Mouse (Mus musculus) midbrain, embryonic 15.5 days (tissue): ENCODE measurements around the gene Ercc2. TPM values are rescaled to one million over a fixed set of nuclear protein-coding genes. Genes with fewer than 3 reads are reported as not detected.

Experiments used
- ATAC-seq: fragments of 200-750 bp; cut with Nextera tagmentation; replicated peaks from 2 replicates; pipeline ENCODE4 v1.8.0; 2017; ENCODE audit warnings: moderate TSS enrichment
- H3K27ac ChIP-seq: fragments of 300-500 bp; sonication (generic); 2 replicates; pipeline ENCODE4 v1.5.1; 2015; ENCODE audit warnings: mild to moderate bottlenecking, inconsistent platforms
- H3K27me3 ChIP-seq: fragments of 300-500 bp; sonication (generic); replicated peaks from 2 replicates; pipeline ENCODE4 v1.6.1; 2015; ENCODE audit warnings: inconsistent platforms
- H3K36me3 ChIP-seq: fragments of 300-500 bp; sonication (generic); replicated peaks from 2 replicates; pipeline ENCODE4 v1.6.1; 2015; ENCODE audit warnings: inconsistent platforms
- H3K4me1 ChIP-seq: fragments of 300-500 bp; sonication (generic); 2 replicates; pipeline ENCODE4 v1.6.1; 2015; ENCODE audit warnings: inconsistent platforms
- H3K4me2 ChIP-seq: fragments of 300-500 bp; sonication (generic); 2 replicates; pipeline ENCODE4 v1.6.1; 2015; ENCODE audit warnings: inconsistent platforms, mild to moderate bottlenecking, moderate library complexity
- H3K4me3 ChIP-seq: fragments of 300-500 bp; sonication (generic); 2 replicates; pipeline ENCODE4 v1.5.1; 2015; ENCODE audit warnings: mild to moderate bottlenecking, inconsistent platforms
- H3K9ac ChIP-seq: fragments of 300-500 bp; sonication (generic); 2 replicates; pipeline ENCODE4 v1.6.1; 2015; ENCODE audit warnings: mild to moderate bottlenecking, inconsistent platforms
- H3K9me3 ChIP-seq: fragments of 300-500 bp; sonication (generic); 2 replicates; pipeline ENCODE4 v1.6.1; 2016; ENCODE audit warnings: inconsistent platforms
- WGBS: fragments of 180-500 bp; shearing (Covaris S2); methylation state at CpG from one replicate; pipeline ENCODE4 v1.1.7; 2015; ENCODE audit warnings: mixed read lengths; 5-methylcytosine and 5-hydroxymethylcytosine counted together
- polyA plus RNA-seq: library from polyadenylated mRNA; unstranded; fragments of >200 nt; fragmentation: Nextera tagmentation; extraction: Ambion mirVana; gene quantifications from 2 replicates; pipeline ENCODE4 v1.2.1, GENCODE M21; 2015

Ercc2 gene
- polyA plus RNA-seq, 1 experiment from 2014 or later = 29.7 TPM

- peak overlapping the region; percentile 75 for H3K9ac ChIP-seq
- peaks cover 11% of the 10 kb centered on the region; the same call in 1 of the 2 replicates for H3K36me3 ChIP-seq
- H3K4me2 ChIP-seq = peak overlapping the region; percentile 92
- peak; percentile 95 for ATAC-seq
- 0% methylated on average over 31 of the region's 31 CpGs for WGBS
- peaks cover 13% of the 10 kb centered on the region for H3K27me3 ChIP-seq
- H3K4me1 ChIP-seq = peaks cover 41% of the 10 kb centered on the region
- H3K4me3 ChIP-seq = peak overlapping the region; percentile 81
- H3K27ac ChIP-seq = peak overlapping the region; percentile 89
- H3K9me3 ChIP-seq = no peaks in the 10 kb centered on the region
Observed at GRCm38 (mm10) chr7:19344938-19345471, 36.8 kb upstream of the Ercc2 start.

GRCm38 (mm10) chr7:19349188-19349915 lies 32.5 kb upstream of the Ercc2 start:
- H3K9me3 ChIP-seq = no peaks in the 10 kb centered on the region
- H3K27me3 ChIP-seq = no peaks in the 10 kb centered on the region
- H3K36me3 ChIP-seq = peaks cover 26% of the 10 kb centered on the region; the same call in 1 of the 2 replicates
- ATAC-seq = no peak
- no peak overlapping the region for H3K4me3 ChIP-seq
- no peak overlapping the region for H3K27ac ChIP-seq
- H3K4me1 ChIP-seq = peaks cover 17% of the 10 kb centered on the region
- WGBS = 90% methylated on average over 13 of the region's 13 CpGs
- no peak overlapping the region for H3K9ac ChIP-seq
- no peak overlapping the region for H3K4me2 ChIP-seq

DNA sequence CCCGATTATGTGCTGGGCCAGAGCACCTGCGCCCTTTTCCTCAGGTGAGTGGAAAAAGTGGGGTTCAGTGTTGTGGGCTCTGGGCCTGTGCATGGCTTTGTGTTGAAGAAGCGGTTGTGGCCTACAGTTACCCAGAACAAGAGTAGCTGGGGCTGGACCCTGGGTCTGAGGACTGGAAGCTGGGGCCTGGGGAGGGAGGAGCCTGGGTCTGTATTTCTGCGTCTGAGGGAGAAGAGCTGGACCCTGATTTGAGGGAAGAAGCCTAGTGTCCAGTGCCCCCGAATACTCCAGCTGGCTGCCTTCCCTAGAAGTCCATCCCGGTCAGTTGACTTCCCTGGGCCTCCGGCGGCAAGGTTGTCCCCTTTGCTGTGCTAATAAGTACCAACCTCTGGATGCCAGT lies 31.6 kb upstream of the Ercc2 start:
- H3K4me2 ChIP-seq = no peak overlapping the region
- no peak for ATAC-seq
- H3K4me1 ChIP-seq = peaks cover 13% of the 10 kb centered on the region
- H3K27me3 ChIP-seq = no peaks in the 10 kb centered on the region
- no peak overlapping the region for H3K9ac ChIP-seq
- no peaks in the 10 kb centered on the region for H3K9me3 ChIP-seq
- no peak overlapping the region for H3K4me3 ChIP-seq
- no peak overlapping the region for H3K27ac ChIP-seq
- 90% methylated on average over 8 of the region's 8 CpGs for WGBS
- peaks cover 27% of the 10 kb centered on the region; the same call in 1 of the 2 replicates for H3K36me3 ChIP-seq

DNA sequence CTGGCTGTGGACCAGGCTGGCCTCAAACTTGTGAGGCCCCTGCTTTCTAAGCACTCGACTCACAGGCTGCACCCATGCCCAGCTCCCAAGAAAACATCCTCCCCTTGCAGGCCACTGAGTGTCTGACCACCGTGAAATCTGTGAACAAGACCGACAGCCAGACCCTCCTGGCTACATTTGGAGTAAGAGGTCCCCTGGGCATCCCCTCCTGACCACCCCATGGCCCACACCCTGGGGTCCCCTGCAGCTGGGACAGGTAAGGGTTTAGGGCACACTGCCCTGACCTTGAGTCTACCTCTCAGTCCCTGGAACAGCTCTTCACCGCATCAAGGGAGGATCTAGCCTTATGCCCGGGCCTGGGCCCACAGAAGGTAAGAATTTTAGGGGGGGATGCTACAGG lies 26.8 kb upstream of the Ercc2 start:
- H3K27ac ChIP-seq = no peak overlapping the region
- H3K36me3 ChIP-seq = peaks cover 24% of the 10 kb centered on the region; the same call in 1 of the 2 replicates
- peaks cover 11% of the 10 kb centered on the region for H3K4me1 ChIP-seq
- WGBS = 90% methylated on average over 5 of the region's 5 CpGs
- H3K4me3 ChIP-seq = no peak overlapping the region
- H3K4me2 ChIP-seq = no peak overlapping the region
- no peaks in the 10 kb centered on the region for H3K9me3 ChIP-seq
- no peak for ATAC-seq
- no peaks in the 10 kb centered on the region for H3K27me3 ChIP-seq
- H3K9ac ChIP-seq = no peak overlapping the region

DNA sequence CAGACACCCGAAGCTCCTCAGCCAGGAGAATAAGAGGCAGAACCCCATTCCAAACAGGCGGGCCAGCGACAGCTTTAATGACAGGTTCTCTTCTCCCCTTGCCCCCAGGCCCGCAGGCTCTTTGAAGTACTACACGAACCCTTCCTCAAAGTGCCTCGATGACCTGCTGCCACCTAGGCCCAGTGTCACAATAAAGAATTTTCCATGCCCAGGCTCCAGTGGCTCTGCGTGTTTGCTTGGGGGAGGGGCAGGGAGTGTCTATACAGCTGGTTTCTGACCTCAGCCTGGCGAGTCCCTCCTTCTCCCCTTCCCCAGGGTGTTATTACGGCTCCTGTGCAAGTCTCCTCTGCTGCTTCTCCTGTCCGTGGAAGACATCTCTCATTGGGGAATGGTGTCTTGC lies 25.5 kb upstream of the Ercc2 start:
- WGBS = 75% methylated on average over 10 of the region's 10 CpGs
- H3K36me3 ChIP-seq = peaks cover 22% of the 10 kb centered on the region; the same call in 1 of the 2 replicates
- ATAC-seq = no peak
- no peaks in the 10 kb centered on the region; the same call in 1 of the 2 replicates for H3K27me3 ChIP-seq
- H3K4me1 ChIP-seq = peaks cover 23% of the 10 kb centered on the region
- H3K4me2 ChIP-seq = no peak overlapping the region
- H3K4me3 ChIP-seq = no peak overlapping the region
- no peak overlapping the region for H3K9ac ChIP-seq
- no peak overlapping the region for H3K27ac ChIP-seq
- no peaks in the 10 kb centered on the region for H3K9me3 ChIP-seq

DNA sequence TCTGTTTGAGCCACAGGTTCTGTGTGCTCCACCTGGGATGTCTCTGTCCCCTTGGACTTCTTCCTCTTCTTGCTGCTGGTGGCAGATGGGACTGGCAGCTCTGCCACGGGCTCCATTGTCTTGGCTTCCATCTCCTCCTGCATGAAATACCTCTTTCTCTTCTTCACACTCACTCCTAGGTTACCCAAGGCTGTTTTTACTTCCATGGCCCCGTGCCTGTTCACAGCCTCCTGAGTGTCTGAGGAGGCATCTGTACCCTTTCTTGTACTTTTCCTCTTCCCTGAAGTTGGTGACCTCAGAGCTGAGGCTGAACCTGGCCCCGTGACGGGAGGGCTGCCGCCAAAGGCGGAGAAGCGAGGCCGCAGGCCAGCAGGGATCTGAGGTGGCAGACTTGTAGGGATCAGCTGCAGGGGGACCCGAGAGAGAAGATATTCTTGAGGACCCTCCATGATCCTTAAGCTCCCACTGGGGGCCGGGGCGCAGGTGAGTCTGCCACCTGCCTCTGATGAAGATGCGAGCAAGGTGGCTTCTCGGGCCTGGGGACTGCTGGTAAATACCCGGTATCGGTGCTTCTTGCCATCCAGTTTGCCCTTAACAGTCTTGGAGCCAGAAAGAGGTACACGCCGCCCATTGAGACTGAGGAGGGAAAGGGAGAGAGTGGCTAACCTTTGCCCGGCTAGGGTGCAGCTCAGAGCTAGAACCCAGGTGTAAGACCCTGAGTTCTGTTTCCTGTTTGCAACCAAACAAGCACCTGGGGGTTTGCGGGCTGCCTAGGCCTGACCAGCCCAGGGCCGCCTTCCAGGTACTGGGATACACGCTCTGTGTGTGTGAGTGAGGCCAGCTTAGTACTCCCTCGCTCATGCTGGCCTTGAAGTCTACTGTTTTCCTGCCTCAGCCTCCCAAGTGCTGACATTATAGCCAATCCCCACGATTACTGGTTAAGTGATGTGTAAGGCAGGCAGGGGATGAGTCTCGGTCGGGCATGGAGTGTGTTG lies 24.1 kb upstream of the Ercc2 start:
- whole genome bisulfite sequencing = 90% methylated on average over 25 of the region's 25 CpGs
- H3K9me3 ChIP-seq = no peaks in the 10 kb centered on the region
- 0 out of 2 replicates have a peak overlapping the region, but pooled peaks have one; percentile 0 for H3K4me3 ChIP-seq
- H3K27me3 ChIP-seq = peaks cover 5% of the 10 kb centered on the region; the same call in 1 of the 2 replicates
- ATAC-seq = no peak
- H3K9ac ChIP-seq = no peak overlapping the region; the same call in 1 of the 2 replicates
- no peak overlapping the region for H3K27ac ChIP-seq
- H3K4me2 ChIP-seq = peak overlapping the region; percentile 96; the same call in 1 of the 2 replicates
- peaks cover 34% of the 10 kb centered on the region for H3K4me1 ChIP-seq
- peaks cover 17% of the 10 kb centered on the region; the same call in 1 of the 2 replicates for H3K36me3 ChIP-seq

GRCm38 (mm10) chr7:19358634-19359033 lies 23.2 kb upstream of the Ercc2 start:
- no peak for ATAC-seq
- 22% methylated on average over 13 of the region's 13 CpGs for WGBS
- Histone ChIP-seq H3K27ac (no peak overlapping the region), H3K36me3 (peaks cover 11% of the 10 kb centered on the region; the same call in 1 of the 2 replicates), H3K9me3 (no peaks in the 10 kb centered on the region), H3K4me2 (peak overlapping the region; percentile 96), H3K4me3 (peak overlapping the region; percentile 74), H3K27me3 (peaks cover 5% of the 10 kb centered on the region; the same call in 1 of the 2 replicates), H3K4me1 (peaks cover 34% of the 10 kb centered on the region), H3K9ac (peak overlapping the region; percentile 60)

GRCm38 (mm10) chr7:19359299-19359891 lies 22.4 kb upstream of the Ercc2 start, which contains the start of the genes Cd3eap and Ppp1r13l:
Gene Cd3eap, minus strand, starts transcription at chr7:19359483.
Gene Ppp1r13l, plus strand, starts transcription at chr7:19359749.
- ATAC-seq = peak; percentile 87

DNA sequence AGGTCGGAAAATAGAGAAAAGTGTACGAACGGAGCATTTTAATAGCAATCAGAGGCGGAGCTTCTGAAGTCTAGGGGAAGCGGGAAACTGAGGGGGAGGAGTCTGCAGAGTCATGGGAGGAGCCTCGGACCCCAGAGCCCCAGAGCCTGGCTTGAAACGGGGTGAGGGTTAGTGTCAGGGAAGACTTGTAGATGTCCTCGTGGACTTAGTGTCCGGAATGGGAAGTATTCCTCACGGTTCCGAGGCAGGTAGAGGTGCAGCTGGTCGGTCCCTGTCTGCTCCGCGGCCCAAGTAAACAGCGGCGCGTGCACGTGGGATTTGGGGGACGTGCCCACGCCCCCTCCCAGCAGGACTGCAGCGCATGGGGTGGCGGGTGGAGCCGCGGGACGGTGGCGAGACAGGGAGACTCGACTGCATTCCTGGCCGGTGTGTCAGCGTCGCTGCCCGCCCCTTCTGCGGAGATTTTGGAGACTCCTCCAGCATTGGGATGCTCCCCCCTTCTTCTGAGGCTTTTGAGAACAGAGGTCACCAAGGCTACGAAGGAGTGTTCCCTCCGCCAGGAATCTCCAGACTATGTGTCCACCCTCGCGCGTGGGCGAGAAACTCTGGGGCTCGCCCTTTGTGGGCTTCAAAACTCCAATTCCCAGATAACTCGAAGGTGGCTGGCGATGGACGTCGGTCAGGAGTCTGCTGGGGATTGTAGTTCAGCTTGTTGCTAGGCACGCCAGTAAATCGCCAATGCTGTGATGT lies 21.7 kb upstream of the Ercc2 start:
- peak overlapping the region; percentile 96 for H3K4me2 ChIP-seq
- no peaks in the 10 kb centered on the region for H3K9me3 ChIP-seq
- peak overlapping the region; percentile 60; the same call in 1 of the 2 replicates for H3K9ac ChIP-seq
- WGBS = under 1% methylated on average over 45 of the region's 45 CpGs
- H3K27me3 ChIP-seq = peaks cover 5% of the 10 kb centered on the region; the same call in 1 of the 2 replicates
- H3K4me3 ChIP-seq = peak overlapping the region; percentile 74
- peaks cover 34% of the 10 kb centered on the region for H3K4me1 ChIP-seq
- H3K36me3 ChIP-seq = peaks cover 8% of the 10 kb centered on the region; the same call in 1 of the 2 replicates
- ATAC-seq = peak; percentile 79
- peak overlapping the region; percentile 67 for H3K27ac ChIP-seq

More at GRCm38 (mm10) chr7:19359299-19359891, 22.4 kb upstream of the Ercc2 start, which contains the start of the genes Cd3eap and Ppp1r13l:
- peaks cover 5% of the 10 kb centered on the region; the same call in 1 of the 2 replicates for H3K27me3 ChIP-seq
- H3K27ac ChIP-seq = peak within 1 kb of the TSS; percentile 67
- peak within 1 kb of the TSS; percentile 96 for H3K4me2 ChIP-seq
- H3K9ac ChIP-seq = peak within 1 kb of the TSS; percentile 60
- WGBS = under 1% methylated on average over 31 of the region's 31 CpGs
- peak within 1 kb of the TSS; percentile 74 for H3K4me3 ChIP-seq
- H3K4me1 ChIP-seq = peaks cover 34% of the 10 kb centered on the region
- peaks cover 9% of the 10 kb centered on the region; the same call in 1 of the 2 replicates for H3K36me3 ChIP-seq
- no peaks in the 10 kb centered on the region for H3K9me3 ChIP-seq

DNA sequence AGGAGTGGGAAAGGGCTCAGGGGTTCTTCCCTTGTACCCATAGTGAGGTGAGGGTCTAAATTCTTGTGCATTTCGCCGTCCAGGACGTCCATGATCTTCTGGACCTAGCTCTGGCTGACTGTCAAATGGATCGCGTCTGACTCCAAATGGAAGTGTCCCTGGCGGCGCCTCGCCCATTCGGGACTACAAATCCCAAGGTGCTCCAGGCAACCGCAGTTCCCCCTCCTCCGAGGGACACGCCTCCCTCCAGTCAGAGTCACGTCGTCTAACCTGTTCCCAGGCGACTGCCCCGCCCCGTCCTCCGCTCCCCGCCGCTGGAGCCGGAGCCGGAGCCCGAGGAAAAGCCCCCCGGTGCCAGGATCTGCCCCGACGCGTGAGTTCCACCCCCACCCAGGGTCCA lies 20.9 kb upstream of the Ercc2 start:
- Histone ChIP-seq H3K4me1 (peaks cover 34% of the 10 kb centered on the region), H3K36me3 (peaks cover 8% of the 10 kb centered on the region; the same call in 1 of the 2 replicates), H3K9me3 (no peaks in the 10 kb centered on the region), H3K4me2 (peak overlapping the region; percentile 96), H3K4me3 (peak overlapping the region; percentile 74), H3K27me3 (peaks cover 5% of the 10 kb centered on the region; the same call in 1 of the 2 replicates), H3K27ac (0 out of 2 replicates have a peak overlapping the region, but pooled peaks have one; percentile 7), H3K9ac (peak overlapping the region; percentile 42)
- under 1% methylated on average over 27 of the region's 27 CpGs for WGBS
- peak; percentile 59 for ATAC-seq
